Mouse (Mus musculus) cerebellum, postnatal 25 days (tissue): ENCODE results near the gene Gm42957.
"Not testable (repeated sequence)": the region's sequence is repeated elsewhere in the genome, so short reads cannot be mapped to it uniquely, and the experiment has no call there.

Source experiments
- DNase-seq, 2 experiments: peaks; one replicate each; pipeline ENCODE4 v3.0.0; 2021; ENCODE audit warnings: mixed read lengths in 2 of 2

Gm42957 gene

GRCm38 (mm10) chr3:96675690-96676089, 40.4 kb downstream of the Gm42957 start:
- DNase-seq, result no peak

DNA sequence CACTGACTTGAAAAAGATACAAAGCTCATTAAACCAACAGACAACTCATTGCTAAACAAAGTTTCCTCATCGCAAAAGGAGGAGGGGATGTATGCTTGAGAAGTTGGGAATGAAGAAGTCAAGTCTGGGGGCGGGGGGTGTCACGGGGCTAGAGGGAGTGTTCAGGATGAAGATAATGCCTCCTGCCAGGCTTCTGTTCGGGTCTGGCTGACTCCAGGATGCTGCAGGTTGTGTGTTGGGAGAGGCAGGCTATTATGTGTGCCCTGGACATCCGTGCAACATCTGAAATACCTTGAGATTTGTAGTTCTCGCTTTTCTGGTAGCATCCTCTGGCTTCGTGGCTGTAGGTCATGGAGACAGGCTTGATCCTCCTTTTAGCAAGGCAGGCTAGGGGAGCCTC, 43.2 kb downstream of the Gm42957 start:
- no peak for DNase-seq

GRCm38 (mm10) chr3:96679159-96679674, 43.9 kb downstream of the Gm42957 start:
- DNase-seq, result no peak

- DNase-seq, result no peak
These were observed 45.1 kb downstream of the Gm42957 start for GRCm38 (mm10) chr3:96680269-96680956.

GRCm38 (mm10) chr3:96683496-96683895, 48.2 kb downstream of the Gm42957 start:
- no peak for DNase-seq

DNA sequence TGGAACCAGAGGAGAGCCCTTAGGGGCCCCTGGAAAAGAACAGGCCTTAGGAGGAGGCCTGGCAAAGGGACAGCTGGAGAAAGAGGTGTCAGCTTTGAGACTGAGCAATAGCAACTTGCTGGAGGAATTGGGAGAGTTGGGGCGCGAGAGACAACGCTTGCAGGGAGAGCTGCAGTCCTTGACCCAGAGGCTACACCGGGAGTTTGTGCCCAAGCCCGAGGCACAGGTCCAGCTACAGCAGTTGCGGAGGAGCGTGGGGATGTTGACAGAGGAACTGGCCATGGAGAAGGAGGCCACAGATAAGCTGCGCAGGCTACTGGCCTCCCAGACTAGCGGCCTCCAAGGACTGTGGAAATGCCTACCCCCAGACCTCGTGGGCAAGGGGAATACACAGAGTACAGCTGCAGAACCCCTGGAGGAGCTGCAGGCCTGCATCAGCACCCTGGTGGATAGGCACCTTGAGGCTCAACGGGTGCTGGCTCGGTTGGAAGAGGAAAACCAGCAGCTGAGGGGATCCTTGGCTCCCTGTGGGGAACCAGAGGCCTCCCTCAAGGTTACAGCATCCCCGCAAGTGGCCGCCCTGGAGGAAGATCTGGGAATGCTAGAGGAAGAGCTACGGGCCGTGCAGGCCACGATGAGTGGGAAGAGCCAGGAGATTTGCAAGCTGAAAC, 49.0 kb downstream of the Gm42957 start:
- DNase-seq, result no peak

DNA sequence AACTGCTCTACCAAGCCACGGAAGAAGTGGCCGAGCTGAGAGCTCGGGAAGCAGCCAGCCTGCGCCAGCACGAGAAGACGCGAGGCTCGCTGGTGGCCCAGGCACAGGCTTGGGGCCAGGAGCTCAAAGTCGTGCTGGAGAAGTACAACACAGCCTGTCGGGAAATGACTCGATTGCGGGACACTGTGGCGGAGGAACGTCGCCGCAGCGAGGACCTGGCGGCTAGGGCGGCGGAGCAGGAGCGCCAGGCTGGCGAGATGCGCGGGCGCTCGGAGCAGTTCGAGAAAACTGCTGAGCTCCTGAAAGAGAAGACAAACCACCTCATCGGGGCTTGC, 49.5 kb downstream of the Gm42957 start:
- peak; percentile 44 for DNase-seq

- not testable (repeated sequence) for DNase-seq
These were observed 50.8 kb downstream of the Gm42957 start for GRCm38 (mm10) chr3:96686057-96686456.

DNA sequence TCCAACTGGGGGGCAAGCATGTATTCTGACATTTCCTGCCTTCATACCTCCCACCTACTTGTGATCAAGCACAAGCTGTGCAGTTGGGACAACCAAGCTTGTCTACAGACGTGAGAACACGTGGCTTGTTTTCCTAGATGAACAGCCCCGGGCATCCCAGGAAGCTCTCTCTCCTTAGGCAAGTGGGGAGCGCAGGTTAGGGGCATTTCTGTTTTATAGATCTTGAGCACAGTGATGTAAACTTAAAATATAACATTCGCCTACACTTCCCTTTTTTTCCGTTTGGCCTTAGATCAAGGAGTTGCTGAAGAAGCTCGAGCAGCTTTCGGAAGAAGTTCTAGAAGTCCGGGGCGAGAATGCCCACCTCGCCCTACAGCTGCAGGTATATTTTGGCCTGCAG, 53.6 kb downstream of the Gm42957 start:
- no peak for DNase-seq

DNA sequence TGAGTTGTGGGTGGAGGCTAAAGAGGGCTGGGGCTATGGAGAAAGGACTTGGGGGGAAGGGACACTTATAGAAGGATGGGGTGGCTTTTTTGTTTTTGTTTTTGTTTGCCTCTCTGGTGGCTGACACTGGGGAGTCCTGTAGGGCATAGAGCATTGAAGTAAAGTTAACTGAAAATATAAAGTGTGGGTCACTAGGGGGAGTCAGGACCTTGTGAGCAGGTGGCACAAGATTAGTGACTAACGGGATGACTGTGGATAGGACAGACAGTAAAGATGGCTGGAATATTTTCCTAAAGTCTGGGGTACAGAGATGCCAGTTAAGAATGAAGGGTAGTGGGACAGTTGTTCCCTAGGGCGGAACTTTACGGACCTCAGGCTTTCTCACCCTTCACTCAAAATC, 55.0 kb downstream of the Gm42957 start:
- DNase-seq, result no peak

DNA sequence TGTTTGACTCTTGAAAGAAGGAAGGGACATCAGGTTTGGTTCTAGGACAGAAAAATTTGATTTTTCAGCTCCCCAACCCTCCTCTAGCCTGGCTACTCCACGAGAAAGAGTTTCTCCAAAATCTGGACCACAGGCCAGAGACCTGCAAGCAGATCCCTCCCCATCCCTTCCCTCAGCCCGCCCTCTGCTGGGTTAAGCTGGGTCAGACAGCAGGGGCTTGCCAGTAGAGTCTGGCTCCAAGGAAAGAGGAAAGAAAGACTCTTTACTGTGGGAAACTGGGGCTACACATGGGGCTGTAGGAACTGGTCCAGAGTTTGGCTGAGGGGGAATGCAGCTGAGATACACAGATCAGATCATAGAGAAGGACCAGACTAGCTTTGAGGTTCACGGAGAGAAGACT, 57.2 kb downstream of the Gm42957 start:
- peak in 1 of 2 experiments; percentile 42 for DNase-seq

DNA sequence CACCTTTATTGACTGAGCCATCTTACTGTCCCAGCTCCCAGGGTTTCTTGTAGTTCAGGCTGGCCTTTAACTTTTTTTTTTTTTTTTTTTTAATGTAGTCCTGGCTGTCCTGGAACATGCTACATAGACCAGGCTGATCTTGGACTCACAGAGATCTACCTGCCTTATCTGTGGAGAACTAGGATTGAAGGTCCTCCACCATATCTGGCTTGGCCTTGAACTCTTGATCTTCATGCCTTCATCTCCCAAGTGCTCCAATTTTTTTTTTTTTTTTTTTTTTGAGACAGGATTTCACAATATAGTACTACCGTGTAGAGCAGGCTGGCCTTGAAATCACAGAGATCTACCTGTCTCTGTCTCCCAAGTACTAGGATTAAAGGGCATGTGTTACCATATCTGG, 58.3 kb downstream of the Gm42957 start:
- no peak for DNase-seq

- peak; percentile 64 to 67 for DNase-seq
These were observed 61.0 kb downstream of the Gm42957 start, which contains the start of gene Pias3 for GRCm38 (mm10) chr3:96696198-96696765. Pias3 (plus strand) TSS chr3:96696384.

DNA sequence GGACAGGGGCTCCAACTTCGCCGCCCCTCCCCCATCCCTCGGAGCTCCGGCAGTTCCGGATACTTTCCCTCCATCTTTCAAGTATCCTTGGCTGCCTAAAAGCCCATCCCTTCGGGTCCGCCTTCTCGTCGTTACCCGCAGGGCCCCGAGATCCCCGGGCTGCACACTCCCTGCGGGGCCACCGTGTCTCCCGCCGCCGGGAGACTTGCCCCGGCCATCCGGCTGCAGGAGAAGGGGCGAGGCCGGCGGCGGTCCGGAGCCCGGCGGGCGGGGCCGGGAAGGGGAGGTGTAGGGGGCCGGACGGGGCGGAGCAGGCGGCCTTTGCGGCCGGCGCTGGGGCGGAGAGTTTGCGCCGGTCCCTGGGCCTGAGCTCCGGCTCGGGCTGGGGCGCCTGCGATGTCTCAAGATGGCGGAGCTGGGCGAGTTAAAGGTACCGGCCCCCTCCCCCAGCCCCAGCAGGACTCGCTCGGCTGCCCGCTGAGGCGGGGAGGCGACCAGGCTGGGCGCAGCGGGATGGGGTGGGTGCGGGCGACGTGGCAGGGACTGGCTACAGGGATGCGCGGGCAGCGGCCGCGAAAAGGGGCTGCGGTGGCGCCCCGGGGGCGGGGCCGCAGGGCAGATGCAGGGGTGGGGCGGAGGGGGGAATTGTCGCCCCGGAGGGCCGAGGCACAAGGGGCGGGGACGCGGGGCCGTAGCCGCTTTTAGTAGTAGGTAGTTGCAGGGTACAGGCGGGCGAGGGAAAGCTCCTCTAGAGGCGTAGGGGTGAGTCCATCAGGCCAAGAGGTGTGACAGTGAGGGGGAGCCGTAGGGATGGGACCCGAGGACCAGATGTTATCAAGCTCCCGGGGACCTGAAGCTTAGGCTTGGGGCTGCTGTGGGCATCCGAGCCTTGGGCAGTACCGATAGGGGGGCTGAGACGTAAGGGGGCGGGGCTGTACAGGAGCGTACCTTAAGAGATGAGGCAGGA, 61.8 kb downstream of the Gm42957 start:
- peak; percentile 89 to 93 for DNase-seq

DNA sequence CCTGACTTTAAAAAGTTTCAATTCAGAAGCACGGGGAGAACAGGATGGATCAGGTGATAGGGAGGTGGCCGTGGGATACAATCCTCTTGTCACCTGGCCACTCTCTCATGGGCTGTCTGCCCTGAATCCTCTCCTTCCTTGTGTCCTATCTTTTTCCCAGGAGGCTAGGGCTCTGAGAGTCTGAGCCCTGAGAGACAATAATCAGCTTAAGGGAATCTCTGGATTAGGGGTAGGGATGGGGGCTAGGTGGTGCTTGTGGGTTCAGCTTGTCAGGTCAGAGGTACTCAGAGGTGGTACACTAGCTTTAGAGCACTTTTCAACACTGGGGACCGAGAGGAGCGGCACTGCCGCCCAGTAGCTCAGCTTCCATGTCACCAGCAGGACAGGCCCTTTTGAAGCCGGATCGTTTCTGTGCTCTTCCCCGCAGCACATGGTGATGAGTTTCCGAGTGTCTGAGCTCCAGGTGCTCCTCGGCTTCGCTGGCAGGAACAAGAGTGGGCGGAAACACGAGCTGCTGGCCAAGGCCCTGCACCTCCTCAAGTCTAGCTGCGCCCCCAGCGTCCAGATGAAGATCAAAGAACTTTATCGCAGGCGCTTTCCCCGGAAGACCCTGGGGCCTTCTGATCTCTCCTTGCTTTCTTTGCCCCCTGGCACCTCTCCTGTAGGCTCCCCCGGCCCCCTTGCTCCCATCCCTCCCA, 63.9 kb downstream of the Gm42957 start:
- DNase-seq, result peak in 1 of 2 experiments; percentile 48

DNA sequence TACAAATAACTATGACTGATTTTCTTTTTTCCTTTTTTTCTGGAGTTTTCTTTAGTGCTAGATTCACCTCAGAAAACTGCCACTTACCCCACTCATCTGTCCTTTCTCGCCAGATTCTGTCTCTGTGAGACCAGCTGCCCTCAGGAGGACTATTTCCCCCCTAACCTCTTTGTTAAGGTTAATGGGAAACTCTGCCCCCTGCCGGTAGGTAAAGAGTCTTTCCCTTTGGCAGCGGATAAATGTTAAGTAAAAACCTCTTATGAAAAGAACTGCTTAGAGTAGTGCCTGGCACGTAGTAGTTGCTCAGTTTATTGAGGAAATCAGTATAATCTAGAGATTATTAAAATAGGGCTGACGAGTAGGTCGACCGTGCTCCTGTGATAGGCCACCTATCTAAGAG, 65.1 kb downstream of the Gm42957 start:
- DNase-seq, result peak in 1 of 2 experiments; percentile 56

- no peak for DNase-seq
These were observed 65.7 kb downstream of the Gm42957 start for GRCm38 (mm10) chr3:96701003-96701402.
